Mouse (Mus musculus) neural tube, postnatal 0 days (tissue): ENCODE results near the gene Klre1. TPM values are rescaled to one million over a fixed set of nuclear protein-coding genes. Genes with fewer than 3 reads are reported as not detected.

ENCODE experiments used
- polyA plus RNA-seq: library from polyadenylated mRNA; unstranded; fragments of >200 nt; fragmentation: Nextera tagmentation; extraction: Ambion mirVana; gene quantifications from 2 replicates; pipeline ENCODE4 v1.2.1, GENCODE M21; 2015

Klre1 gene
- not detected in 2 replicates for polyA plus RNA-seq

DNA sequence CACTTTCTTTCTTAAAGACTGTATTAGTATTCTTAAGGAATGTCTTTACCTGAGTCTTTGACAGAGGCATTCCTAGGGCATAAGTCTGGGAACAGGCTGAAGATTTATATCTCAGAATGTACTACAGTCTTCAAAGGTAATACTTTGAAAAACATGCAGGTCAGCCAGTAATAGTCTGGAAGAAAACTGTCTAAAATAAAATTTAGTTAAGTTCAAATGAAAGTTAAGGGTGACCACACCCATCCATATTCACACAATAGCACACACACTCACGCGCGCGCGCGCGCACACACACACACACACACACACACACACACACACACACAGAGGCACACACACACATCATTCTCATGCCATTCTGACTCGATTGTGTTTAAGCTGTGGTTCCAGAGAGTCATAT, at the start of gene Klre1:
Gene Klre1, plus strand, starts transcription at position 301 of the 400 bp plus-strand sequence.

GRCm38 (mm10) chr6:129532942-129533860, 44.5 kb upstream of the Klre1 start, which contains the start of gene Gabarapl1:
Gabarapl1 (plus strand) TSS chr6:129533160.

GRCm38 (mm10) chr6:129591508-129591907, 13.8 kb downstream of the Klre1 start, which contains the start of gene Klrd1:
Klrd1 (plus strand) TSS chr6:129591782.

DNA sequence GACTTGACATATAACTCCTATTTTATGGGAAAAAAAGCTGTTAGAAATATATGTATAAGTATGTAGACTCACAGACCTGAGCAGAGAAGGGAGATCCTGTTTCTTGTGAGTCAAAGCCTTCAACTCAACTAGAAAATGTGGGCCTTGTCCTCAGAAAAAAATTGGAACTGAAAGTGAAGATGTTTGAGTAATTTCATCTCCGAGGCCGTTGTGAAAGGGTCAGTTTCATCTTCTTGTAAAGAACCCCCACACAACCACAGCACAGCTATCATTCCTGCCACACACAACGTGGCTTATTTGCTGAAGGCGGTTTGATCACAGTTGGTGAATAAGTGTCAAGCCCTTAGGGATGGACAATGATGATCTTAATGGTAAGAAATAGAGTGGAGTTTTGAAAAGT, 46.0 kb downstream of the Klre1 start, which contains the start of gene Klrk1:
Gene Klrk1, minus strand, starts transcription at position 130 of the 400 bp plus-strand sequence.

Other genes starting within 250 kb of the Klre1 start
- not detected in 2 replicates for gene 4922502D21Rik, start 246.1 kb upstream of the Klre1 start, polyA plus RNA-seq
- 0.41 and 0.48 TPM in 2 replicates for gene Clec12a, start 235.2 kb upstream of the Klre1 start, polyA plus RNA-seq
- 0.17 and 0.22 TPM in 2 replicates for gene Clec12b, start 192.0 kb upstream of the Klre1 start, polyA plus RNA-seq
- 0.74 and 0.83 TPM in 2 replicates for gene Clec1b, start 180.6 kb upstream of the Klre1 start, polyA plus RNA-seq
- 0.09 and 0.22 TPM in 2 replicates for gene Clec9a, start 169.0 kb upstream of the Klre1 start, polyA plus RNA-seq
- 3.1 and 3.5 TPM in 2 replicates for gene Clec1a, start 125.9 kb upstream of the Klre1 start, polyA plus RNA-seq
- gene Olr1, start 70.7 kb upstream of the Klre1 start, polyA plus RNA-seq, result not detected in 2 replicates
- not detected in 2 replicates for gene Tmem52b, start 65.3 kb upstream of the Klre1 start, polyA plus RNA-seq
- 266 and 268 TPM in 2 replicates for gene Gabarapl1, start 44.7 kb upstream of the Klre1 start, polyA plus RNA-seq
- not detected in 2 replicates for gene Klrd1, start 13.9 kb downstream of the Klre1 start, polyA plus RNA-seq
- gene Klrk1, start 46.0 kb downstream of the Klre1 start, polyA plus RNA-seq, result 0.23 and 0.26 TPM in 2 replicates
- gene Klrc3, start 65.4 kb downstream of the Klre1 start, polyA plus RNA-seq, result not detected in 2 replicates
- not detected in 2 replicates for gene Klrc2, start 82.8 kb downstream of the Klre1 start, polyA plus RNA-seq
- gene Klrc1, start 101.1 kb downstream of the Klre1 start, polyA plus RNA-seq, result not detected in 2 replicates
- gene Klri1, start 139.2 kb downstream of the Klre1 start, polyA plus RNA-seq, result 1.1 and 1.7 TPM in 2 replicates
- not detected in 2 replicates for gene Klri2, start 162.6 kb downstream of the Klre1 start, polyA plus RNA-seq
- not detected in 2 replicates for gene Gm156, start 206.4 kb downstream of the Klre1 start, polyA plus RNA-seq